Mouse (Mus musculus): Measurements from ENCODE around the gene Kcnn4. TPM values are rescaled to one million over a fixed set of nuclear protein-coding genes. Genes with fewer than 3 reads are reported as not detected.
A peak's percentile ranks its signal among the peaks of the same experiment; 100 is the strongest.
"Not testable (repeated sequence)": the region's sequence is repeated elsewhere in the genome, so short reads cannot be mapped to it uniquely, and the experiment has no call there.

Kcnn4 gene
- total and polyA plus RNA-seq, 3 experiments: 188 to 256 TPM; not detected in 1

DNA sequence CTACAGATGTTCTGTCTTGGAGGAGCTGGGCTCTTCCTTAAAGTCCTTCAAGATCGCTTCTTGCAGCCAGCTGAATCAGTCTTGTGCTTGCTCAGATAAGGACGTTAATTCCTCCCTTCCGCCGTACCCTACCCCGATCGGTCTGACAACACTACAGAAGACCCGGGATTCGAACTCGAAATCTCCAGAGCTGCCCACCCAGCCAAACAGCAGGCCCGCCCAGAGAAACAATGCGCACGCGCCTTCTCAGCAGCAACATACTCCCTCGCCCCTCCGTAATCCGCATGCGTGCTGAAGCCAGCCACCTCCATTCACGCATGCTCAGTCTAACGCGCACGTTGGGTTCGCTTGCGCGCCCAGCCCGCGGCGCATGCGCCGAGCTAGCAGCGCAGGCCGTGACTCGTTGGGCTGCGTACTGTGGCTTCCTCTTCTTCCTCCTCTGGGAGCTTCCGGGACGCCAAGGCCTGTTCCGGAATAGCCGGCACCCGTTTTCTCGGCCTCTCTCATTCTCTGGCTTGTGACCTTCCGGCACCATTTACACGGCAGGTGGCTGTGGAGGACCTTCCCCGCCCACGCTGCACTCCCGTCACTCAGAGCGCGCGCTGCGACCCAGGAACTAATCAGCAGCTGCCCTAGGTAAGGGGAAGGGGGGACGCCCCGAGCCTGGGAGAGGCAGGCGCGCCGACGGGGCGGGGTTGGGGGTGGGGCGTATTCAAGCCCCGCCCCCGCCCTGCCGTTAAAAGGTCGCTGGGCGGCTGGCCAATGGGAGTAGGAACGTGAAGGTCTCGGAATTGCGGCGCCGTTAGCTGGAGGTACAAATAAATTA lies 29.4 kb downstream of the Kcnn4 start, which contains the start of gene Smg9 (continued):
- peak; percentile 69 for TF ChIP-seq GATA1 (IDR thresholded peaks at IDR 0.05; ENCODE audit: low read depth, low read length)
- TF ChIP-seq TCF12 (IDR thresholded peaks at IDR 0.05; ENCODE audit: low read depth, low read length): peak; percentile 43
- TF ChIP-seq ZNF384 (IDR thresholded peaks at IDR 0.05; ENCODE audit: low read depth, low read length): no peak
- no peak for TF ChIP-seq USF2 (IDR thresholded peaks at IDR 0.05; ENCODE audit: borderline replicate concordance in 1 of 2, insufficient read depth in 1 of 2, low read depth in 1 of 2, low read length in 2 of 2)
- TF ChIP-seq BHLHE40 (IDR thresholded peaks at IDR 0.05; ENCODE audit: borderline replicate concordance, low read depth, low read length): 0 out of 2 replicates have a peak, but pooled peaks have one; percentile 11
- TF ChIP-seq CTCF (IDR thresholded peaks at IDR 0.05 in 2 of 3, conservative IDR thresholded peaks at IDR 0.05 in 1 of 3; ENCODE audit: control insufficient read depth in 1 of 3, insufficient read depth in 1 of 3, low read depth in 2 of 3, low read length in 3 of 3, poor library complexity in 1 of 3, severe bottlenecking in 1 of 3): no peak
- TF ChIP-seq TAL1 (IDR thresholded peaks at IDR 0.05; ENCODE audit: low read length): peak; percentile 66
- no peak for TF ChIP-seq SMC3 (IDR thresholded peaks at IDR 0.05; ENCODE audit: low read depth, low read length)
- TF ChIP-seq ZKSCAN1 (IDR thresholded peaks at IDR 0.05; ENCODE audit: low read depth, low read length): no peak
- peak; percentile 60; the same call in 1 of the 2 replicates for TF ChIP-seq KAT2A (conservative IDR thresholded peaks at IDR 0.05; ENCODE audit: low read depth, low read length)
- peak; percentile 84 for TF ChIP-seq HCFC1 (IDR thresholded peaks at IDR 0.05; ENCODE audit: low read depth, low read length)

DNA sequence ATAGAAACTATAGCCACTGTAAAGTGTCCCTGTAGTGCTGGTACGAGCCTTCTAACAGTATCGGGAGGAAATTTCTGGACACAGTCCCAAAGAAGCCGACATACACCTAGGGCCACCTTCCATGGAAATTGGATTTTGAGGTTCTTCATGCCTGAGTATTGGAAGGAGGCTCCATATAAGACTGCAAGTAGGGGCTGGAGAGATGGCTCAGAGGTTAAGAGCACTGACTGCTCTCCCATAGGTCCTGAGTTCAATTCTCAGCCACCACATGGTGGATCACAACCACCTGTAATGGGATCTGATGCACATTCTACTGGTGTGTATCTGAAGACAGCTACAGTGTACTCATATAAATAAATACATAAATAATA lies 30.0 kb downstream of the Kcnn4 start:
- H3K27me3 ChIP-seq (ENCODE audit: control insufficient read depth in 1 of 2, insufficient read depth in 2 of 2, low read length in 2 of 2): no peaks in the 10 kb centered on the region
- peak overlapping the region; percentile 98 for H3K27ac ChIP-seq (ENCODE audit: control insufficient read depth, low read depth, low read length)
- peaks cover 2 to 31% of the 10 kb centered on the region in 2 experiments; a peak in 3 of 4 replicates for H3K36me3 ChIP-seq (ENCODE audit: control insufficient read depth in 1 of 2, insufficient read depth in 2 of 2, low read length in 2 of 2)
- TF ChIP-seq TBP (IDR thresholded peaks at IDR 0.05; ENCODE audit: low read depth, low read length): peak; percentile 91
- 0 out of 2 replicates have a peak, but pooled peaks have one; percentile 0 for TF ChIP-seq MYB (IDR thresholded peaks at IDR 0.05; ENCODE audit: low read depth, low read length)
- no peak for TF ChIP-seq TAL1 (IDR thresholded peaks at IDR 0.05; ENCODE audit: low read length)
- peak; percentile 82; the same call in 1 of the 2 replicates for TF ChIP-seq MYC (IDR thresholded peaks at IDR 0.05; ENCODE audit: low read depth, low read length)
- H3K9ac ChIP-seq (ENCODE audit: control insufficient read depth, low read depth, low read length, poor library complexity, severe bottlenecking): peak overlapping the region; percentile 94
- peak overlapping the region; percentile 72 to 82 for H3K4me3 ChIP-seq (ENCODE audit: control insufficient read depth in 1 of 2, insufficient read depth in 1 of 2, low read depth in 2 of 2, low read length in 2 of 2)
- no peaks in the 10 kb centered on the region for H3K9me3 ChIP-seq (replicated peaks; ENCODE audit: insufficient read depth, low read length)
- peaks cover 32% of the 10 kb centered on the region for H3K79me2 ChIP-seq (ENCODE audit: control insufficient read depth, insufficient read depth, low read length, poor library complexity)
- H3K4me1 ChIP-seq (ENCODE audit: control insufficient read depth in 1 of 2, insufficient read depth in 2 of 2, low read length in 2 of 2): peaks cover 17 to 36% of the 10 kb centered on the region in 2 experiments
- DNase-seq (ENCODE audit: low read depth, low spot score): no peak

DNA sequence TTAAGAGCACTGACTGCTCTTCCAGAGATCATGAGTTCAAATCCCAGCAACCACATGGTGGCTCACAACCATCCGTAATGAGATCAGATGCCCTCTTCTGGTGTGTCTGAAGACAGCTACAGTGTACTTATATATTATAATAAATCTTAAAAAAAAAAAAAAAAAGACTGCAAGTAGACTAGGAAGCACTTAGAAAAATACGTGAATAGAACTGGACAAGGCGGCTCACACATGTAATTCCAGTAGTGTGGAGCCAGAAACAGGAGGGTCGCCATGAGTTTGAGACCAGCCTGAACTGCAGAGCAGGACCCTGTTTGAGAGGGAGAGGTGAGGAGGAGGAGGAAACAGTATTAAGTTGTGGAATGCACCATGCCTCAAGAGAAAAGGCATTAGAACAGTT lies 30.4 kb downstream of the Kcnn4 start:
- H3K79me2 ChIP-seq (ENCODE audit: control insufficient read depth, insufficient read depth, low read length, poor library complexity): peaks cover 32% of the 10 kb centered on the region
- peaks cover 2 to 27% of the 10 kb centered on the region in 2 experiments; a peak in 3 of 4 replicates for H3K36me3 ChIP-seq (ENCODE audit: control insufficient read depth in 1 of 2, insufficient read depth in 2 of 2, low read length in 2 of 2)
- not testable (repeated sequence) for H3K27me3 ChIP-seq (ENCODE audit: control insufficient read depth in 1 of 2, insufficient read depth in 2 of 2, low read length in 2 of 2); DNase-seq (ENCODE audit: low read depth, low spot score); H3K9me3 ChIP-seq (replicated peaks; ENCODE audit: insufficient read depth, low read length)
- H3K4me1 ChIP-seq (ENCODE audit: control insufficient read depth in 1 of 2, insufficient read depth in 2 of 2, low read length in 2 of 2): peaks cover 14 to 32% of the 10 kb centered on the region in 2 experiments
- TF ChIP-seq ZNF384 (IDR thresholded peaks at IDR 0.05; ENCODE audit: low read depth, low read length): peak; percentile 68
- TF ChIP-seq MYC (IDR thresholded peaks at IDR 0.05; ENCODE audit: low read depth, low read length): peak; percentile 64; the same call in 1 of the 2 replicates
- TF ChIP-seq CHD1 (IDR thresholded peaks at IDR 0.05; ENCODE audit: low read depth, low read length): 0 out of 2 replicates have a peak, but pooled peaks have one; percentile 47
- peak overlapping the region; percentile 72 to 82 for H3K4me3 ChIP-seq (ENCODE audit: control insufficient read depth in 1 of 2, insufficient read depth in 1 of 2, low read depth in 2 of 2, low read length in 2 of 2)
- peak overlapping the region; percentile 94 for H3K9ac ChIP-seq (ENCODE audit: control insufficient read depth, low read depth, low read length, poor library complexity, severe bottlenecking)
- H3K27ac ChIP-seq (ENCODE audit: control insufficient read depth, low read depth, low read length): peak overlapping the region; percentile 19; the same call in 1 of the 2 replicates
